Mouse (Mus musculus): Measurements from ENCODE around the gene Grm8.

DNA sequence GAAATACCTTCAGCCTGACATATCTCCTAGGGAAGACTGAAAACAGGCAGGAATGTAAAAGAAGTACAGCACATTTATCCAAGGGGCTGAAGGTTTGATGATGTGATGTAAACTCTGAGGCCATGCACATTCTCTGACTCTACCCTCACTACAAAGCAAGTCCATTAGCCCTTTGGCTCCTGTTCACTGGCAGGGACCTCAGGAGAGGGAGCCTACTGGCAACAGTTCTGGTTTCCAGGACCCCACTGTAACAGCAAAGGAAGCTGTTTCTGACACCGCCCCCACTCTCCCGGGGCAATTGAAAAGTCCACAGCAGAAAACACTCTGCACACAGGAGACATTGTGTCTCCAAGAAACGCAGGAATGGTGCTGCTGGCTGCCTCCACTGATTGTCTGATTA is 817.6 kb downstream of the Grm8 start:
- TF ChIP-seq CTCF (IDR thresholded peaks at IDR 0.05; ENCODE audit: borderline replicate concordance, insufficient read depth, low read length) (no peak), POLR2A (IDR thresholded peaks at IDR 0.05; ENCODE audit: low read depth, low read length) (no peak)

Data from embryonic fibroblast, embryonic 13.5 days (primary cell).